Mouse (Mus musculus): ENCODE data around the gene Timeless. TPM values are rescaled to one million over a fixed set of nuclear protein-coding genes. Genes with fewer than 3 reads are reported as not detected.

Gene Timeless
- polyA plus RNA-seq, 1 experiment from 2014 or later: 32.2 TPM

DNA sequence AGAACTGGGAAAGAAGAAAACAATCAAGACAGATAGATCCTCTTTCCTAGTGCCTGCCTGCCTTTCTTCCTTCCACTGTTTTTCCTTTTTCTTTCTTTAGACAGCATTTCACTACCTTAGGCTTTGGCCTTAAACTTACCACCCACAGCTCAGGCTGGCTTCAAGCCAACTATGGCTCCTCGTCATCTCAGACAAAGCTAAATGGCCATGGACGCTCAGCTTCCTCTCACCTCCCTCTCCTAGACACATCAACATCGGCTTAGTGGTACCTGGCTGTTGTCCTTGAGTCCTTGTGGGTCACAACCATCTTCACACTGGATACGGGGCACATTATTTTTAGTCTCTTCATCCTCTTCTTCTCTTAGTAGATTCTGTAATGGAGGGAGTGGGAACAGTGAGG lies 65.4 kb downstream of the Timeless start:
- H3K9ac ChIP-seq (replicated peaks; ENCODE audit: low read depth, low read length): no peak overlapping the region
- no peak overlapping the region for H3K27ac ChIP-seq (ENCODE audit: low read length)
- 67% methylated on average over 4 of the region's 4 CpGs for WGBS
- H3K36me3 ChIP-seq (ENCODE audit: control insufficient read depth, insufficient read depth): no peaks in the 10 kb centered on the region
- H3K4me1 ChIP-seq (replicated peaks; ENCODE audit: control insufficient read depth, insufficient read depth, low read length): peaks cover 3% of the 10 kb centered on the region
- H3K9me3 ChIP-seq (ENCODE audit: control insufficient read depth, low read length): no peaks in the 10 kb centered on the region
- H3K4me3 ChIP-seq (replicated peaks; ENCODE audit: low read length): no peak overlapping the region
- H3K4me2 ChIP-seq (ENCODE audit: low read length): no peak overlapping the region
- ATAC-seq: no peak
- H3K27me3 ChIP-seq (replicated peaks; ENCODE audit: control insufficient read depth, insufficient read depth, low read length): no peaks in the 10 kb centered on the region

DNA sequence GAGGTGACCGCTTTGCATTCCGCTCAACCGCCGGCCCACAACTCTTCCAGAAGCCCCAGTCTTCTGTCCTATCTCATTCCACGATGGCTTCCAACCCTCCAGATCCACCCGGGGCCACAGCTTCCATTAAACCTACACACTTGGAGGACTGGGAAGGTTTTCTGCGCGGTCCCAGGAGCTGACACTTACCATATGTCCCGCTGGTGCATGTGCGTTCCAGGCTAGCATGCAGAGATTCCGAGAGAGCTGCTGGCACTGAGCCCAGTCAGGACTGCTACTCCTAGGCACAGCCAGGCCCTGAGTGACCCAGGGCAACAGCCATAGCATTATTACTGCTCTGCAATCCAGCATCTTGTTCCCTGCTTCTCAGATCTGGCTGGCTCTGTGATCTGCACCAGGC lies 65.8 kb downstream of the Timeless start:
- Histone ChIP-seq H3K27ac (ENCODE audit: low read length) (no peak overlapping the region), H3K4me2 (ENCODE audit: low read length) (no peak overlapping the region), H3K36me3 (ENCODE audit: control insufficient read depth, insufficient read depth) (no peaks in the 10 kb centered on the region), H3K4me1 (replicated peaks; ENCODE audit: control insufficient read depth, insufficient read depth, low read length) (peaks cover 7% of the 10 kb centered on the region), H3K27me3 (replicated peaks; ENCODE audit: control insufficient read depth, insufficient read depth, low read length) (no peaks in the 10 kb centered on the region), H3K4me3 (replicated peaks; ENCODE audit: low read length) (no peak overlapping the region), H3K9ac (replicated peaks; ENCODE audit: low read depth, low read length) (no peak overlapping the region), H3K9me3 (ENCODE audit: control insufficient read depth, low read length) (no peaks in the 10 kb centered on the region)
- WGBS: 76% methylated on average over 11 of the region's 11 CpGs
- no peak for ATAC-seq

DNA sequence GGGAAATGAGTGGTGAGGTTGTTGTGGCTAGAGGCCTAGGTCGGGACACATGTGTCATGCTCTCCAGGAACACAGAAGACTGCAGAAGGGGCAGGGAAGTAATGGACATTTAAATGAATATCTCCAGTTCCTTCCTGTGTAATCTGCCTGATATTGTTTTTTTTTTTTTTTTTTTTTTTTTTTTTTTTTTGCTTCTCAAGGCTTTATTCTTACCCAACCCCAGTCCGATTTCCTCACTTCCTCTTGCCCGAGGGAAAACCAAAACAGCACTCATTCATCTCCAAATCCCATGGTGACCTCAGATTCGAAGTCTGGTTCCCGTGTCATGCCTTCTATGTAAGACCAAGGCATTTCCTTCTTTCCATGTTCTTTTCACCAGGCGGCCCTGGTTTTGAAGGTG lies 66.4 kb downstream of the Timeless start:
- H3K4me1 ChIP-seq (replicated peaks; ENCODE audit: control insufficient read depth, insufficient read depth, low read length): peaks cover 8% of the 10 kb centered on the region
- ATAC-seq: no peak
- no peaks in the 10 kb centered on the region for H3K36me3 ChIP-seq (ENCODE audit: control insufficient read depth, insufficient read depth)
- H3K4me3 ChIP-seq (replicated peaks; ENCODE audit: low read length): no peak overlapping the region
- H3K4me2 ChIP-seq (ENCODE audit: low read length): no peak overlapping the region
- H3K27ac ChIP-seq (ENCODE audit: low read length): no peak overlapping the region
- H3K9me3 ChIP-seq (ENCODE audit: control insufficient read depth, low read length): no peaks in the 10 kb centered on the region
- 81% methylated on average over 6 of the region's 6 CpGs for WGBS
- no peaks in the 10 kb centered on the region for H3K27me3 ChIP-seq (replicated peaks; ENCODE audit: control insufficient read depth, insufficient read depth, low read length)
- H3K9ac ChIP-seq (replicated peaks; ENCODE audit: low read depth, low read length): no peak overlapping the region

DNA sequence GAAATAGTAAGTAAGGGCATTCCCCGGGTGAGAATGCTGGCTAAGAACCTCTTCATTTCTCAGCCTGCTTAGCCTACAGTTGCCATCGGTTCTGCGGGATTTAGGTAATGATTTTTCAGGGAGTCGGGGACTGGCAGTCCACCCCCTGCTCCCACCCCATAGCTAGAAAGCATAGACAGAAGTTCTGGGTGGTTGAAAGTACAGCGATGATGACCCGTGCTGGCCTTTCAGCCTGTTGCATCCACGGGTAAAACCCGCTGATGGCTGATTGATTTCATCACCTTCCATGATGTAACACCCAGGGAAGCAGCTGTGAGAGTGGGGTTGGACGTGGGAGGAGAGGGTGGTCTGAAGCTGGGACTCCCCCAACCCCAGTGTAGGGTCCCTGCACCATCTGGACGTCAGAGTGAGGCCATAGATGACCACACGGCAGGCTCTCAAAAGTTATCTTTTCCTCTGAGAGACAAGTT lies 66.9 kb downstream of the Timeless start, which contains the start of gene Il23a:
Gene Il23a (minus strand): TSS at position 51 of the 470 bp plus-strand sequence.
- Histone ChIP-seq H3K4me3 (replicated peaks; ENCODE audit: low read length) (no peak within 1 kb of the TSS), H3K4me2 (ENCODE audit: low read length) (no peak within 1 kb of the TSS), H3K27me3 (replicated peaks; ENCODE audit: control insufficient read depth, insufficient read depth, low read length) (no peaks in the 10 kb centered on the region), H3K9me3 (ENCODE audit: control insufficient read depth, low read length) (no peaks in the 10 kb centered on the region), H3K9ac (replicated peaks; ENCODE audit: low read depth, low read length) (no peak within 1 kb of the TSS), H3K27ac (ENCODE audit: low read length) (no peak within 1 kb of the TSS), H3K4me1 (replicated peaks; ENCODE audit: control insufficient read depth, insufficient read depth, low read length) (peaks cover 8% of the 10 kb centered on the region), H3K36me3 (ENCODE audit: control insufficient read depth, insufficient read depth) (no peaks in the 10 kb centered on the region)
- WGBS: 83% methylated on average over 11 of the region's 11 CpGs
- no peak for ATAC-seq

DNA sequence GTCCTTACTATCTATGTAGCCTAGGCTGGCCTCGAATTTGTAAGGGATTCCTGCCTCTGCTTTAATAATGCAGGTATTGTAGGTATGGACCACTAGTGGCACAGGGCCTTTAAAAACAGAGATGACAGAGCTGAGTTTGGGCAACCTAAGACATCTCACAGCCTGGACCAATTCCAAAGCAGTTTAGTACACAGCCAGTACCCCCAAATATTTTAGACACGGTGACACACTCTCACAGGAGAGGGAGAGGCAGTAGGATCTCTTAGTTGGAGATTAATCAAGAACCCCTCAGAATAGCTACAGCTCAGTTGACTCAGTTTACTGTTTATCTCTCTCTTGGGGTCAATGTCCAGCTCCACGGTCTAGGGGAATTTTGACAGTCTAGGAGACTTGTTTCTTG lies 70.5 kb downstream of the Timeless start:
- peak overlapping the region; percentile 63 for H3K4me3 ChIP-seq (replicated peaks; ENCODE audit: low read length)
- peaks cover 15% of the 10 kb centered on the region for H3K4me1 ChIP-seq (replicated peaks; ENCODE audit: control insufficient read depth, insufficient read depth, low read length)
- peak overlapping the region; percentile 81 for H3K9ac ChIP-seq (replicated peaks; ENCODE audit: low read depth, low read length)
- no peak for ATAC-seq
- no peaks in the 10 kb centered on the region for H3K27me3 ChIP-seq (replicated peaks; ENCODE audit: control insufficient read depth, insufficient read depth, low read length)
- H3K9me3 ChIP-seq (ENCODE audit: control insufficient read depth, low read length): no peaks in the 10 kb centered on the region
- H3K27ac ChIP-seq (ENCODE audit: low read length): peak overlapping the region; percentile 97
- WGBS: 39% methylated on average over 3 of the region's 3 CpGs
- H3K4me2 ChIP-seq (ENCODE audit: low read length): peak overlapping the region; percentile 78
- H3K36me3 ChIP-seq (ENCODE audit: control insufficient read depth, insufficient read depth): no peaks in the 10 kb centered on the region

Other genes starting within 250 kb of the Timeless start
- not detected in 2 replicates for gene Hsd17b6, start 224.5 kb upstream of the Timeless start, polyA plus RNA-seq (2015; fragmentation: Nextera tagmentation; extraction: Ambion mirVana)
- 57.8 and 59.8 TPM in 2 replicates for gene Prim1, start 216.9 kb upstream of the Timeless start, polyA plus RNA-seq (2015; fragmentation: Nextera tagmentation; extraction: Ambion mirVana)
- 545 and 574 TPM in 2 replicates for gene Naca, start 196.5 kb upstream of the Timeless start, polyA plus RNA-seq (2015; fragmentation: Nextera tagmentation; extraction: Ambion mirVana)
- 395 and 436 TPM in 2 replicates for gene Ptges3, start 173.1 kb upstream of the Timeless start, polyA plus RNA-seq (2015; fragmentation: Nextera tagmentation; extraction: Ambion mirVana)
- 2,097 and 2,145 TPM in 2 replicates for gene Atp5b, start 148.8 kb upstream of the Timeless start, polyA plus RNA-seq (2015; fragmentation: Nextera tagmentation; extraction: Ambion mirVana)
- 8.4 and 10.0 TPM in 2 replicates for gene Baz2a, start 140.5 kb upstream of the Timeless start, polyA plus RNA-seq (2015; fragmentation: Nextera tagmentation; extraction: Ambion mirVana)
- 8.5 and 9.5 TPM in 2 replicates for gene Rbms2, start 51.8 kb upstream of the Timeless start, polyA plus RNA-seq (2015; fragmentation: Nextera tagmentation; extraction: Ambion mirVana)
- 0.68 and 1.1 TPM in 2 replicates for gene Gls2, start 37.6 kb upstream of the Timeless start, polyA plus RNA-seq (2015; fragmentation: Nextera tagmentation; extraction: Ambion mirVana)
- gene Spryd4, start 20.3 kb upstream of the Timeless start, polyA plus RNA-seq (2015; fragmentation: Nextera tagmentation; extraction: Ambion mirVana): 16.6 and 18.0 TPM in 2 replicates
- not detected in 2 replicates for gene Mip, start 6.2 kb upstream of the Timeless start, polyA plus RNA-seq (2015; fragmentation: Nextera tagmentation; extraction: Ambion mirVana)
- gene Apon, start 22.0 kb downstream of the Timeless start, polyA plus RNA-seq (2015; fragmentation: Nextera tagmentation; extraction: Ambion mirVana): not detected in 2 replicates
- not detected in 2 replicates for gene Apof, start 36.6 kb downstream of the Timeless start, polyA plus RNA-seq (2015; fragmentation: Nextera tagmentation; extraction: Ambion mirVana)
- gene Stat2, start 38.5 kb downstream of the Timeless start, polyA plus RNA-seq (2015; fragmentation: Nextera tagmentation; extraction: Ambion mirVana): 18.7 and 23.3 TPM in 2 replicates
- gene Il23a, start 66.7 kb downstream of the Timeless start, polyA plus RNA-seq (2015; fragmentation: Nextera tagmentation; extraction: Ambion mirVana): 0.39 TPM in 1 of 2 replicates, not detected in the other
- 27.8 and 28.5 TPM in 2 replicates for gene Pan2, start 71.3 kb downstream of the Timeless start, polyA plus RNA-seq (2015; fragmentation: Nextera tagmentation; extraction: Ambion mirVana)
- gene Cnpy2, start 90.4 kb downstream of the Timeless start, polyA plus RNA-seq (2015; fragmentation: Nextera tagmentation; extraction: Ambion mirVana): 190 and 195 TPM in 2 replicates
- gene Cs, start 105.7 kb downstream of the Timeless start, polyA plus RNA-seq (2015; fragmentation: Nextera tagmentation; extraction: Ambion mirVana): 247 and 259 TPM in 2 replicates
- 32.2 and 32.7 TPM in 2 replicates for gene Coq10a, start 136.9 kb downstream of the Timeless start, polyA plus RNA-seq (2015; fragmentation: Nextera tagmentation; extraction: Ambion mirVana)
- 11.3 and 13.2 TPM in 2 replicates for gene Ankrd52, start 145.1 kb downstream of the Timeless start, polyA plus RNA-seq (2015; fragmentation: Nextera tagmentation; extraction: Ambion mirVana)
- 0.10 and 0.25 TPM in 2 replicates for gene Slc39a5, start 169.2 kb downstream of the Timeless start, polyA plus RNA-seq (2015; fragmentation: Nextera tagmentation; extraction: Ambion mirVana)
- gene Nabp2, start 179.4 kb downstream of the Timeless start, polyA plus RNA-seq (2015; fragmentation: Nextera tagmentation; extraction: Ambion mirVana): 139 and 147 TPM in 2 replicates
- gene Rnf41, start 179.6 kb downstream of the Timeless start, polyA plus RNA-seq (2015; fragmentation: Nextera tagmentation; extraction: Ambion mirVana): 121 and 122 TPM in 2 replicates
- 215 and 217 TPM in 2 replicates for gene Smarcc2, start 227.2 kb downstream of the Timeless start, polyA plus RNA-seq (2015; fragmentation: Nextera tagmentation; extraction: Ambion mirVana)